Comparison of ENCODE assay signal across 10 mouse cellular contexts in genomic region chr6:100975835-100976234, GRCm38 (mm10).
DNase-seq lines count a peak whose midpoint lies in the region; ATAC-seq and TF ChIP-seq lines count a peak whose summit lies in the region.
"Had no signal": no experiment of that assay in that cellular context is flagged by ENCODE, and none has a peak within 500 bp of the region (broad histone marks: within the 10 kb centered on the region; RNA-seq: fewer than 3 reads in every experiment).

No protein-coding gene starts in this region.

- peak; percentile 54; the same call in 1 of the 2 replicates for ATAC-seq in stomach, embryonic 14.5 days (ENCODE audit: insufficient number of reproducible peaks, insufficient read depth, low FRiP score, low read depth)
- ATAC-seq in stomach, postnatal 0 days (ENCODE audit: low FRiP score, low TSS enrichment): no peak
- ATAC-seq in limb, embryonic 13.5 days (ENCODE audit: low FRiP score, low read depth): peak; percentile 88
- no peak for ATAC-seq in megakaryocyte progenitor cell, adult 5-6 weeks (replicated peaks; ENCODE audit: poor library complexity)

- no peak overlapping the region for H3K4me2 ChIP-seq in stomach, embryonic 14.5 days (replicated peaks; ENCODE audit: low read depth, low read length)
- H3K4me2 ChIP-seq in stomach, postnatal 0 days (replicated peaks; ENCODE audit: low read depth): no peak overlapping the region
- peak overlapping the region; percentile 48 for H3K4me2 ChIP-seq in limb, embryonic 13.5 days (replicated peaks)

- H3K4me3 ChIP-seq in stomach, embryonic 14.5 days (ENCODE audit: low read depth, low read length): no peak overlapping the region
- no peak overlapping the region for H3K4me3 ChIP-seq in stomach, postnatal 0 days (ENCODE audit: low read depth, low read length)
- no peak overlapping the region for H3K4me3 ChIP-seq in limb, embryonic 13.5 days

- WGBS in stomach, embryonic 14.5 days: 40% methylated on average over 6 of the region's 6 CpGs
- WGBS in stomach, postnatal 0 days: 46% methylated on average over 6 of the region's 6 CpGs
- 14% methylated on average over 6 of the region's 6 CpGs for WGBS in limb, embryonic 13.5 days

- peaks cover 6% of the 10 kb centered on the region; the same call in 1 of the 2 replicates for H3K4me1 ChIP-seq in stomach, embryonic 14.5 days (ENCODE audit: control insufficient read depth, insufficient read depth, low read length)
- H3K4me1 ChIP-seq in stomach, postnatal 0 days (replicated peaks; ENCODE audit: control insufficient read depth, insufficient read depth): no peaks in the 10 kb centered on the region
- peaks cover 62% of the 10 kb centered on the region for H3K4me1 ChIP-seq in limb, embryonic 13.5 days

- intact Hi-C loops in gastrocnemius, postnatal 14 days (cut with DNase I; ENCODE audit: low total_unique reads): no loop called here

- no peak for TF ChIP-seq EP300 in stomach, postnatal 0 days (optimal IDR thresholded peaks at IDR 0.05)

- no peaks in the 10 kb centered on the region for H3K27me3 ChIP-seq in stomach, embryonic 14.5 days (ENCODE audit: control insufficient read depth, insufficient read depth, low read length)
- H3K27me3 ChIP-seq in stomach, postnatal 0 days (ENCODE audit: control insufficient read depth, insufficient read depth, low read length): no peaks in the 10 kb centered on the region
- no peaks in the 10 kb centered on the region for H3K27me3 ChIP-seq in limb, embryonic 13.5 days

- H3K36me3 ChIP-seq in stomach, embryonic 14.5 days (ENCODE audit: control insufficient read depth, insufficient read depth, low read length): no peaks in the 10 kb centered on the region
- H3K36me3 ChIP-seq in stomach, postnatal 0 days (ENCODE audit: control insufficient read depth, insufficient read depth, low read length): no peaks in the 10 kb centered on the region
- no peaks in the 10 kb centered on the region for H3K36me3 ChIP-seq in limb, embryonic 13.5 days

- peak; percentile 7 for DNase-seq in gastrocnemius, postnatal 14 days
- no peak for DNase-seq in gastrocnemius, adult 18-20 months (ENCODE audit: low spot score)
- DNase-seq in stomach, postnatal 0 days (ENCODE audit: low spot score): no peak
- no peak for DNase-seq in c-Kit-positive CD71-positive TER-119-positive erythroid progenitor cells, embryonic 14.5 days (ENCODE audit: low spot score)
- no peak for DNase-seq in urinary bladder, adult 2 months (ENCODE audit: low spot score)
- DNase-seq: adrenal gland, postnatal 25 days; gastrocnemius, postnatal 25 days had no signal

- H3K9me3 ChIP-seq in stomach, embryonic 14.5 days (ENCODE audit: control insufficient read depth, low read depth, low read length): no peaks in the 10 kb centered on the region
- no peaks in the 10 kb centered on the region for H3K9me3 ChIP-seq in stomach, postnatal 0 days (ENCODE audit: control insufficient read depth, low read length)
- H3K9me3 ChIP-seq in limb, embryonic 13.5 days: no peaks in the 10 kb centered on the region

- H3K27ac ChIP-seq in stomach, embryonic 14.5 days (ENCODE audit: low read length): no peak overlapping the region
- H3K27ac ChIP-seq in stomach, postnatal 0 days (replicated peaks): no peak overlapping the region
- H3K27ac ChIP-seq in limb, embryonic 13.5 days: 0 out of 2 replicates have a peak overlapping the region, but pooled peaks have one; percentile 29

- no peak for TF ChIP-seq CTCF in stomach, postnatal 0 days (IDR thresholded peaks at IDR 0.05; ENCODE audit: low read depth)

- no peak overlapping the region for H3K9ac ChIP-seq in stomach, embryonic 14.5 days (replicated peaks; ENCODE audit: low read depth, low read length)
- no peak overlapping the region for H3K9ac ChIP-seq in stomach, postnatal 0 days (ENCODE audit: low read length)
- no peak overlapping the region for H3K9ac ChIP-seq in limb, embryonic 13.5 days

Comparison
In these comparisons a context has a peak if more than half of its experiments do, and no peak if none do; other contexts are left out.
1. ATAC-seq: peak in stomach, embryonic 14.5 days (single experiment) and limb, embryonic 13.5 days (single experiment); none in stomach, postnatal 0 days (single experiment) and megakaryocyte progenitor cell, adult 5-6 weeks (single experiment).